Mouse (Mus musculus) lung, adult 2 months (tissue): ENCODE measurements at regions not wholly inside any gene's neighbourhood (a gene's known extent, or its start where the extent isn't known, plus 50 kb on each side); places are given as distances from the start of the nearest gene placed in this dataset.

Source experiments
- CTCF ChIP-seq: fragments of 200-500 bp; IDR thresholded peaks from 2 replicates; pipeline ENCODE4 v1.5.1; 2011; ENCODE audit warnings: mild to moderate bottlenecking, low read length, control low read depth; ENCODE audit not compliant: insufficient read depth
- POLR2A ChIP-seq: fragments of 200-500 bp; IDR thresholded peaks from 2 replicates; pipeline ENCODE4 v1.6.1; 2011; ENCODE audit warnings: low read depth, mild to moderate bottlenecking, control low read depth, low read length, borderline replicate concordance; ENCODE audit errors: extremely low read depth

DNA sequence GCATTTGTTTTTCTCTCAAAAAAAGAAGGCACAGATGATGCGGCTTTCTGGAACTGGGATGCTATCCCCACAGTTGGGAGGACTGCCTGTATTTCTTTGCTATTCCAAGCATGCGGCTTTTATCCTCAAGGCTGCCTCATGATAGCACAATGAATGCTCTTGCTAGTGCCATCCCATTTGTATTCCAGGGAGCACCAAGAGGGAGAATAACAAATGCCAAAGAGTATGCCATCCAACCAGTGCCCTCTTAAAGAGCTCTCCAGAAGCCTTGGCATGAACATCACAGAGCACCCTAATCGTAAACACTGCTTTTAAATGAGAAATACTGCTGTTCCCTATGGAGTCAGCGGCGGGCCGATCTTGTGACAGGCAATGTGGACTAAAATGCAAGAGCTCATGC, 185.3 kb upstream of the St8sia2 start:
- TF ChIP-seq POLR2A (no peak), CTCF (no peak)
